Mouse (Mus musculus) lung, postnatal 0 days (tissue): ENCODE results near the gene Traf7. TPM values are rescaled to one million over a fixed set of nuclear protein-coding genes. Genes with fewer than 3 reads are reported as not detected.
A peak's percentile ranks its signal among the peaks of the same experiment; 100 is the strongest.

Experiments
- ATAC-seq: fragments of 200-750 bp; cut with Nextera tagmentation; 2 replicates; pipeline ENCODE4 v1.8.0; 2017; ENCODE audit warnings: moderate library complexity
- DNase-seq: peaks from one replicate; pipeline ENCODE4 v3.0.0-alpha.2; 2016; ENCODE audit warnings: low spot score
- H3K27ac ChIP-seq: fragments of 300-500 bp; sonication (generic); 2 replicates; pipeline ENCODE4 v1.5.1; 2014; ENCODE audit warnings: antibody characterized with exemption, mild to moderate bottlenecking, low read length, mixed read lengths
- H3K27me3 ChIP-seq: fragments of 300-500 bp; sonication (generic); replicated peaks from 2 replicates; pipeline ENCODE4 v1.6.1; 2014; ENCODE audit warnings: low read length, mixed read lengths; ENCODE audit not compliant: insufficient read depth
- H3K36me3 ChIP-seq: fragments of 300-500 bp; sonication (generic); 2 replicates; pipeline ENCODE4 v1.6.1; 2014; ENCODE audit warnings: low read length, mixed read lengths; ENCODE audit not compliant: insufficient read depth
- H3K4me1 ChIP-seq: fragments of 300-500 bp; sonication (generic); 2 replicates; pipeline ENCODE4 v1.6.1; 2014; ENCODE audit warnings: antibody characterized with exemption, low read depth, low read length, mixed read lengths; ENCODE audit not compliant: insufficient read depth
- H3K4me2 ChIP-seq: fragments of 300-500 bp; sonication (generic); replicated peaks from 2 replicates; pipeline ENCODE4 v1.6.1; 2014; ENCODE audit warnings: low read depth, mild to moderate bottlenecking, low read length, moderate library complexity, mixed read lengths
- H3K4me3 ChIP-seq: fragments of 300-500 bp; sonication (generic); 2 replicates; pipeline ENCODE4 v1.5.1; 2014; ENCODE audit warnings: low read depth, low read length
- H3K9ac ChIP-seq: fragments of 300-500 bp; sonication (generic); replicated peaks from 2 replicates; pipeline ENCODE4 v1.6.1; 2014; ENCODE audit warnings: low read depth, mild to moderate bottlenecking
- H3K9me3 ChIP-seq: fragments of 300-500 bp; sonication (generic); 2 replicates; pipeline ENCODE4 v1.6.1; 2016; ENCODE audit warnings: low read length, mixed read lengths
- CTCF ChIP-seq: IDR thresholded peaks from 2 replicates; pipeline ENCODE4 v1.5.1; 2016; ENCODE audit warnings: antibody characterized with exemption, mild to moderate bottlenecking
- EP300 ChIP-seq: IDR thresholded peaks from 2 replicates; pipeline ENCODE4 v1.6.1; 2016; ENCODE audit warnings: antibody characterized with exemption, mild to moderate bottlenecking, control low read depth
- WGBS: fragments of 180-500 bp; shearing (Covaris S2); extraction: QIAGEN DNeasy Blood & Tissue Kit; methylation state at CpG from one replicate; pipeline ENCODE4 v1.1.7; 2014; 5-methylcytosine and 5-hydroxymethylcytosine counted together
- polyA plus RNA-seq: library from polyadenylated mRNA; unstranded; fragments of >200 nt; fragmentation: Nextera tagmentation; extraction: Ambion mirVana; gene quantifications from 2 replicates; pipeline ENCODE4 v1.2.1, GENCODE M21; 2015

Gene Traf7
- polyA plus RNA-seq, 1 experiment from 2014 or later, result 66.8 TPM

DNA sequence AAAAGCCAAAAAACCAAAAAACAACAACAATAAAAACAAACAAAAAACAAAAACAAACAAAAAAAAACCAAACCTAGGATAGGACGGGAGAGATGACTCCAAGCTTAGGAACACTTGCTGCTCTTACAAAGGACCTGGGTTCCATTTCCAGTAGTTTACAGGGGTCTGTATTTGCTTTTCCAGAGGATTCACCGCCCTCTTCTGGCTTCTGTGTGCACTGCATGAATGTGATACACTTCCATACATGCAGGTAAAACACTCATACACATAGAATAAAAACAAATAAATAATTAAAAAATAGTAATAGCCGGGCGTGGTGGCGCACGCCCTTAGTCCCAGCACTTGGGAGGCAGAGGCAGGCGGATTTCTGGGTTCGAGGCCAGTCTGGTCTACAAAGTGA is 11.2 kb upstream of the Traf7 start:
- no peaks in the 10 kb centered on the region for H3K27me3 ChIP-seq
- no peaks in the 10 kb centered on the region for H3K9me3 ChIP-seq
- H3K4me2 ChIP-seq, result no peak overlapping the region
- TF ChIP-seq CTCF (peak; percentile 70), EP300 (no peak)
- no peak overlapping the region for H3K27ac ChIP-seq
- no peak overlapping the region for H3K4me3 ChIP-seq
- no peak overlapping the region for H3K9ac ChIP-seq
- 0 out of 2 replicates have a peak, but pooled peaks have one; percentile 32 for ATAC-seq
- H3K4me1 ChIP-seq, result no peaks in the 10 kb centered on the region
- H3K36me3 ChIP-seq, result no peaks in the 10 kb centered on the region
- 61% methylated on average over 8 of the region's 8 CpGs for WGBS
- no peak for DNase-seq

DNA sequence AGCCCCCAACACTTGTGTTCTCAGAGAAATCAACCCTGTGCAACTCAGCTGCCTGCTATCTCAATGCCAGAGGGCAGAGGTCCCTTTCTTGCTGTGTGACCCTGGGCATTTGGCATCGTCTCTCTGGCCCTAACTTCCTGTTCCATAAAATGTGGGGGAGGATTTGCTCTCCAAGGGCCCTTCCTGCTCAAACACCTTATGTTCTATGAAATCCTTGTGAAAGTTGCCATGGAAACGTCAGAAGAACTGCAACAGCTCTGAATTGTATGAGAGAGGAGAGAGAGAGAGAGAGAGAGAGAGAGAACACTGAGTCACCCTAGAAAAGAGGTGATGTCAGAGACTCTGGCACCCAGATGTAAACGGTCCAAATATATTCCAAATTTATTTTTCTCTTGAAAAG is 9.8 kb upstream of the Traf7 start:
- Histone ChIP-seq H3K4me1 (0 out of 2 replicates have a peak, but pooled peaks cover 2% of the 10 kb centered on the region), H3K27ac (no peak overlapping the region), H3K4me3 (no peak overlapping the region), H3K9me3 (no peaks in the 10 kb centered on the region), H3K36me3 (no peaks in the 10 kb centered on the region), H3K9ac (no peak overlapping the region), H3K27me3 (no peaks in the 10 kb centered on the region), H3K4me2 (no peak overlapping the region)
- TF ChIP-seq EP300 (no peak), CTCF (no peak)
- ATAC-seq, result no peak
- peak; percentile 65 for DNase-seq
- 22% methylated on average over 3 of the region's 3 CpGs for WGBS

DNA sequence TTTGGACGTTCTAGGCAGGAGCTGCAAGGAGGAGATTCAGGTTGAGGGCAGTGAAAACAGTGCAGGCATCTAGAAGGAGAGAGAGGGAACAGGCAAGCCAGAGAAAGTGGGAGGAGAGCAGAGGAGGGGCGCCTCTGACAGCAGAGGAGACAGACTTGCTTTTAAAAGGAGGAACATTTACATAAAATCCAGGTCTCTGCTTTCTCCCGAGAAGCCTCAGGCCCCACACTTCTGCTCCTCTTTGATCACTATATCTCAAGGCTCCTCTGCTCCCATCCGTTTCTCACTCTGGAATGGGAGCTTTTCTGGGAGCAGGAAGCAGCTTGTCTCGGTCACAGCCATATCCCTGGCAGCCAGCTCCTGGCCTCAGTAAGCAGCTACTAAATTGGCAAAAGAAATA is 7.6 kb upstream of the Traf7 start:
- Histone ChIP-seq H3K9me3 (no peaks in the 10 kb centered on the region), H3K4me3 (no peak overlapping the region), H3K27ac (no peak overlapping the region), H3K27me3 (no peaks in the 10 kb centered on the region), H3K9ac (no peak overlapping the region), H3K4me2 (no peak overlapping the region), H3K36me3 (no peaks in the 10 kb centered on the region), H3K4me1 (peaks cover 2% of the 10 kb centered on the region; the same call in 1 of the 2 replicates)
- DNase-seq (no peak), ATAC-seq (no peak)
- no peak for TF ChIP-seq EP300
- no peak for TF ChIP-seq CTCF
- 44% methylated on average over 5 of the region's 5 CpGs for WGBS

DNA sequence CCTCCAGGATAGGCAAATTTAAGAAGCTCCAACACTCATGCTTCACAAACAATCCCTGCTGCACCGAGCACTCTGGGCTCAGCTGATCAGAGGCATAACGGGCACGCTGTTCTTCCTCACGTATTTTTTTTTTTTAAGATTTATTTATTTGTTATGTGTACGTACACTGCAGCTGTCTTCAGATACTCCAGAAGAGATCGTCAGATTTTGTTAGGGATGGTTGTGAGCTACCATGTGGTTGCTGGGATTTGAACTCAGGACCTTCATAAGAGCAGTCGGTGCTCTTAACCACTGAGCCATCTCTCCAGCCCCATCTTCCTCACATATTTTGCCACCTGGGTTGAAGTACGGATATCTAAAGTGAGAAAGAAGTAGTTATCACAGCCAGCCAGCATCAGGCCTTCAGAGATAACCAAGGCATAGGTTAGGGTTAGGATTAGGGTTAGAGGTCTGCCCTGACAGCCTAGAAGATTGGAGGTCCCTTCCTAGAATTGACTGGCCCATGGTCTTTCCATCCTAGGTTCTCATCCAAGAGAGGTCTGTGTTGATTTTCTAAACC is 6.5 kb upstream of the Traf7 start, which contains the start of gene Rab26:
Gene Rab26 (minus strand): TSS at position 51 of the 559 bp plus-strand sequence.
- WGBS, result 79% methylated on average over 8 of the region's 8 CpGs
- TF ChIP-seq CTCF, result no peak
- TF ChIP-seq EP300, result no peak
- no peak within 1 kb of the TSS for H3K9ac ChIP-seq
- DNase-seq (no peak), ATAC-seq (no peak)
- no peaks in the 10 kb centered on the region for H3K9me3 ChIP-seq
- peak within 1 kb of the TSS; percentile 61 for H3K4me2 ChIP-seq
- no peaks in the 10 kb centered on the region for H3K36me3 ChIP-seq
- peak within 1 kb of the TSS; percentile 22; the same call in 1 of the 2 replicates for H3K4me3 ChIP-seq
- no peak within 1 kb of the TSS for H3K27ac ChIP-seq
- peaks cover 3% of the 10 kb centered on the region; the same call in 1 of the 2 replicates for H3K4me1 ChIP-seq
- H3K27me3 ChIP-seq, result no peaks in the 10 kb centered on the region

DNA sequence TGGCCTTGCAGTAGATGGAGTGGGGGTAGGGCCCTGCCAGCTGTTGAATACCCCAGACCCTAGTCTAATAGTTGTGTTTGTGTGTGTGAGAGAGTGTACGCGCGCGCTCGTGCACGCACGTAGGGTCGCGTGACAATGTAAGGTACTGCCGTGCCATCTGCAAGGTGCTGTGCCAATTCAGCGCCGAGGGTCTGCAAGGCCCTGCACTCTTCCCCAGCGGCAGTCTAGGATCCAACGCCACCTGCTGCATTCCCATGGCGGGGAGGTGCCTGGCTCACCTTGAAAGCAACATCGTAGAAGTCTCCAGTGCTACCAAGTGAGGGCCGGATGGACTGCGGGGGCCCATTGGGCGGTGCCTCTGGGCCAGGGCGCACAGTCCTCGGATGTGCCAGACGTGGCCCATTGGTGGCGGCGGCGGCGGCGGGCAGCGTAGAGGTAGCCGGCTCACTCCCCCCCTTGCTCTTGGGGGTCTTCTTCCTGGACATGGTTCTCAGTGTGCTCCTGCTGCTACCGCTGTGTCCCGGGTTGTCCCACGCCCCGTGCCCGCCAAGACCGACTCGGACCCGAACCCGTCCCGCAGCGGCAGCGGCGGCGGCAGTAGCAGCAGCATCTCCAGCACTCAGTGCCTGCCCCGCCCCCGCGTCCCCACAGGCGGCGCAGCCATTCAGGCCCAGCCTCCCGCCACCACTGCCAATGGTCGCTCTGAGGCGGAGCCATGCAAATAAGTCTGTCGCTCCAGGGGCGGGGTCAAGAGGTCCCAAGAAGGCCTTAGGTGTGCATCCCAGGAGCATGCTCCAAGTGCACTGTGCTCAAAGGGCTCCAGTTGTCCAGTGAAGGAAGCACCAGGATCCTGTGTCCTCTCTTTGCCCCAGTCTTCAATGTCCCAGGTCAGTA is 5.6 kb upstream of the Traf7 start:
- 15% methylated on average over 35 of the region's 53 CpGs for WGBS
- TF ChIP-seq EP300 (no peak), CTCF (peak; percentile 55)
- Histone ChIP-seq H3K4me1 (peaks cover 7% of the 10 kb centered on the region; the same call in 1 of the 2 replicates), H3K27ac (no peak overlapping the region), H3K27me3 (no peaks in the 10 kb centered on the region), H3K9me3 (no peaks in the 10 kb centered on the region), H3K4me3 (peak overlapping the region; percentile 22; the same call in 1 of the 2 replicates), H3K9ac (no peak overlapping the region), H3K36me3 (no peaks in the 10 kb centered on the region), H3K4me2 (peak overlapping the region; percentile 61)
- ATAC-seq, result peak; percentile 90
- peak; percentile 94 for DNase-seq

- H3K4me1 ChIP-seq, result peaks cover 8% of the 10 kb centered on the region; the same call in 1 of the 2 replicates
- 82% methylated on average over 7 of the region's 7 CpGs for WGBS
- no peaks in the 10 kb centered on the region for H3K9me3 ChIP-seq
- no peaks in the 10 kb centered on the region for H3K27me3 ChIP-seq
- H3K9ac ChIP-seq, result no peak overlapping the region
- TF ChIP-seq CTCF (no peak), EP300 (no peak)
- no peak overlapping the region for H3K4me3 ChIP-seq
- DNase-seq (no peak), ATAC-seq (no peak)
- no peaks in the 10 kb centered on the region for H3K36me3 ChIP-seq
- no peak overlapping the region for H3K27ac ChIP-seq
- H3K4me2 ChIP-seq, result no peak overlapping the region
Measured at GRCm38 (mm10) chr17:24532045-24532444, 4.3 kb upstream of the Traf7 start.
